26 mouse cellular contexts compared by ENCODE assay signal in the genomic region with DNA sequence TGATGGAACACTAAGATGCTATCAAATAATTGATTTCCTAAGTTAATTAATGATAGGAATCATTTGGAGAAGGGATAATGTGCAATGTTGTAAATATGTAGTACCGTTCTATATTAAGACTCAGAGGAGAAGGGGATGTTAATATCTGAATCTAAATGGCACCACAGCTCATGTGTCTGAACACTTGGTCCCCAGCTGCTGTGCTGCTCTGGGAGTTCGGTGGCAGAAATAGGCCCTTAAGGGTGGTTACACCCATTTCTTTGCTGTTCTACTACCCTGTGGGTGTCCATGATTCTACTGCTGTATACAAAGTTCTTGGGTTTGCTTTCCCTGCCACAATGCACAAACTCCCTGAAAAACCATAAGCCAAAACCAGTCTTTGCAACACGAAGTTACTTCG.
"Had no signal": no experiment of that assay in that cellular context is flagged by ENCODE, and none has a peak within 500 bp of the region (broad histone marks: within the 10 kb centered on the region; RNA-seq: fewer than 3 reads in every experiment).

No protein-coding gene starts in this region.

- H3K36me3 ChIP-seq: heart, embryonic 13.5 days; heart, embryonic 15.5 days; hindbrain, embryonic 10.5 days; hindbrain, embryonic 12.5 days; intestine, embryonic 15.5 days; limb, embryonic 10.5 days; limb, embryonic 12.5 days; liver, embryonic 13.5 days had no signal

- DNase-seq: gastrocnemius, postnatal 14 days; heart, adult 2 months; heart, postnatal 14 days; heart, postnatal 36 days; kidney, adult 18-20 months; kidney, adult 8-10 months; kidney, postnatal 10 days; kidney, postnatal 25 days; kidney, postnatal 4 days; liver; liver, embryonic 13.5 days had no signal

- H3K27me3 ChIP-seq: heart, embryonic 13.5 days; heart, embryonic 15.5 days; hindbrain, embryonic 12.5 days; intestine, embryonic 15.5 days; limb, embryonic 12.5 days; liver, embryonic 13.5 days had no signal

- H3K4me3 ChIP-seq: heart, adult 2 months; heart, embryonic 13.5 days; heart, embryonic 15.5 days; hindbrain, embryonic 10.5 days; hindbrain, embryonic 12.5 days; intestine, embryonic 15.5 days; layer of hippocampus, adult 2 months; left cerebral cortex, adult 2 months; limb, embryonic 10.5 days; limb, embryonic 12.5 days; liver, embryonic 13.5 days had no signal

- H3K4me2 ChIP-seq: heart, embryonic 11.5 days; heart, embryonic 13.5 days; heart, embryonic 15.5 days; hindbrain, embryonic 12.5 days; hindbrain, embryonic 14.5 days; intestine, embryonic 15.5 days; limb, embryonic 12.5 days; liver, embryonic 11.5 days; liver, embryonic 13.5 days had no signal

- ATAC-seq: hindbrain, embryonic 16.5 days; inflammation-experienced regulatory T-cells, adult 6 months; intestine, embryonic 15.5 days; intestine, postnatal 0 days had no signal

- H3K27ac ChIP-seq: heart, adult 2 months; heart, embryonic 13.5 days; heart, embryonic 15.5 days; hindbrain, embryonic 10.5 days; hindbrain, embryonic 12.5 days; hindbrain, embryonic 14.5 days; intestine, embryonic 15.5 days; layer of hippocampus, adult 2 months; left cerebral cortex, adult 2 months; limb, embryonic 10.5 days; limb, embryonic 12.5 days; liver, embryonic 13.5 days had no signal
